Mouse (Mus musculus): ENCODE measurements around the gene Chst11. TPM values are rescaled to one million over a fixed set of nuclear protein-coding genes. Genes with fewer than 3 reads are reported as not detected.

Gene Chst11
- total and polyA plus RNA-seq, 3 experiments: 3.1 to 10.6 TPM; not detected in 1

DNA sequence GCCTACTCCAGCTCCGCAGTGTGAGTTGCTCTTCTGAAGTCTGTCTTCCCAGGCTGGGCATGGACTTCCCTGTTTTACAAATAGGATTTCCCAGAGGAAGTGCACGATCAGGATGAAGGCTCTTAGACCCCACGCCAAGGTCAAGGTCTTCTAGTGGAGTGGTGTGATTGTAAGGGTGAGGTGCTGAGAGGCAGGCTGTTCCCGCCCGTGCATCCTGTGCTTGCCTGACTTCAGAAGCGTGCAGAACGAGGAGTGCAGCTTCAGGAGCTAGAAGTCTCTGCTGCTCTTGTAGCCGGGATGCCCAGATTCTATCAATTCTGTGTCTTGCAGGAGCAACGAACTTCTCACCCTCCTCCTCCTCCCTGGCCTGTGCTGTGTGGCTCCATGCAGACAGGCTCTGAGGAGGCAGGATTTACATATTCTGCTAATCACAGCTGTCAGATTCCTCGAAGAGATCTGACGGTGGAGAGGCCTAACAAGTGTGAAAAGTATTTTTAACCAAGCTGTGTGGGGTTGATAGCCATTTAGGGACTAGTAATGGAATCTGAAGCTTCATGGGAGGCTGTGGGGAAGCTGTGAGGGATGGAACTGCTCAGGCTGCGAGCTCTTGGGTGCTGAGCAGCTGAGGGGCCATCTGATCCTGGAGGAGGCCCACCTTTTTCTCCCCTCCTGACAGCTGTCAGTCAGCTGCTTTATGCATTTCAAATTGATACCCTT, 74.9 kb downstream of the Chst11 start:
- DNase-seq (ENCODE audit: low read depth, low spot score): no peak
- Histone ChIP-seq H3K36me3 (ENCODE audit: control insufficient read depth in 1 of 2, insufficient read depth in 2 of 2, low read length in 2 of 2) (no peaks in the 10 kb centered on the region), H3K4me3 (ENCODE audit: control insufficient read depth in 1 of 2, insufficient read depth in 1 of 2, low read depth in 2 of 2, low read length in 2 of 2) (no peak overlapping the region), H3K4me1 (ENCODE audit: control insufficient read depth in 1 of 2, insufficient read depth in 2 of 2, low read length in 2 of 2) (0 out of 4 replicates have a peak, but pooled peaks cover 0 to 4% of the 10 kb centered on the region in 2 experiments), H3K27ac (ENCODE audit: control insufficient read depth, low read depth, low read length) (no peak overlapping the region), H3K9me3 (replicated peaks; ENCODE audit: insufficient read depth, low read length) (no peaks in the 10 kb centered on the region), H3K27me3 (ENCODE audit: control insufficient read depth in 1 of 2, insufficient read depth in 2 of 2, low read length in 2 of 2) (no peaks in the 10 kb centered on the region), H3K9ac (ENCODE audit: control insufficient read depth, low read depth, low read length, poor library complexity, severe bottlenecking) (no peak overlapping the region), H3K79me2 (ENCODE audit: control insufficient read depth, insufficient read depth, low read length, poor library complexity) (no peaks in the 10 kb centered on the region)
- TF ChIP-seq CTCF (IDR thresholded peaks at IDR 0.05 in 2 of 3, conservative IDR thresholded peaks at IDR 0.05 in 1 of 3; ENCODE audit: control insufficient read depth in 1 of 3, insufficient read depth in 1 of 3, low read depth in 2 of 3, low read length in 3 of 3, poor library complexity in 1 of 3, severe bottlenecking in 1 of 3): no peak
- TF ChIP-seq SMC3 (IDR thresholded peaks at IDR 0.05; ENCODE audit: low read depth, low read length): no peak
- TF ChIP-seq MAZ (IDR thresholded peaks at IDR 0.05; ENCODE audit: low read depth, low read length): no peak
- TF ChIP-seq POLR2AphosphoS2 (IDR thresholded peaks at IDR 0.05; ENCODE audit: low read length): no peak
- TF ChIP-seq RCOR1 (IDR thresholded peaks at IDR 0.05; ENCODE audit: low read depth, low read length): no peak

DNA sequence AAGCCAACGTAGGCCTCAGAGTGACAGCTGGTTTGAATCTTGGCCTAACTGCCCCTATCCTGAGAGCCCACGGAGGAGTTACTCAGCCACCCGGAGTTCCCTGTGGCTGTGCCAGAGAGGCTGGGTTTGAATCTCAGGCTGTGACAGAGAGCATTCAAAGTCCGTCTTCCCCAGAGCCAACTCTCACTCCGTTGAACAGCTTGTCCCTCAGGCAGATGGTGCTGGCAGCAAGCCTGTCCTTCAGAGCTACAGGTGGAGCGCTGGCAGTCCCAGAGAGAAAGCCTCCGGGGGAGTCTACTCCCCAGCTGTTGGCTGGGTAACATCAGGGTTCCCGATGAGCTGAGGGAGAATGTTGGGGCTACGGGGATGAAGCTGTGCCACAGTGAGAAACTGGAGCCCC, 77.0 kb downstream of the Chst11 start:
- H3K79me2 ChIP-seq (ENCODE audit: control insufficient read depth, insufficient read depth, low read length, poor library complexity): no peaks in the 10 kb centered on the region
- H3K4me3 ChIP-seq (ENCODE audit: control insufficient read depth in 1 of 2, insufficient read depth in 1 of 2, low read depth in 2 of 2, low read length in 2 of 2): no peak overlapping the region
- no peaks in the 10 kb centered on the region for H3K36me3 ChIP-seq (ENCODE audit: control insufficient read depth in 1 of 2, insufficient read depth in 2 of 2, low read length in 2 of 2)
- TF ChIP-seq TCF12 (IDR thresholded peaks at IDR 0.05; ENCODE audit: low read depth, low read length) (no peak), MAZ (IDR thresholded peaks at IDR 0.05; ENCODE audit: low read depth, low read length) (no peak), SMC3 (IDR thresholded peaks at IDR 0.05; ENCODE audit: low read depth, low read length) (no peak), KAT2A (conservative IDR thresholded peaks at IDR 0.05; ENCODE audit: low read depth, low read length) (no peak), EP300 (IDR thresholded peaks at IDR 0.05; ENCODE audit: low read depth in 1 of 2, low read length in 2 of 2) (no peak), POLR2AphosphoS5 (IDR thresholded peaks at IDR 0.05; ENCODE audit: borderline replicate concordance, low read depth, low read length) (no peak), RAD21 (IDR thresholded peaks at IDR 0.05; ENCODE audit: low read depth, low read length) (no peak), MXI1 (IDR thresholded peaks at IDR 0.05; ENCODE audit: low read depth, low read length) (no peak), HCFC1 (IDR thresholded peaks at IDR 0.05; ENCODE audit: low read depth, low read length) (no peak), MAFK (IDR thresholded peaks at IDR 0.05; ENCODE audit: borderline replicate concordance, low read depth, low read length) (no peak), RCOR1 (IDR thresholded peaks at IDR 0.05; ENCODE audit: low read depth, low read length) (no peak), MAX (IDR thresholded peaks at IDR 0.05; ENCODE audit: low read length) (no peak), MEF2A (IDR thresholded peaks at IDR 0.05; ENCODE audit: extremely low read depth, insufficient replicate concordance, low read depth, low read length, poor library complexity, severe bottlenecking) (no peak), MYC (IDR thresholded peaks at IDR 0.05; ENCODE audit: low read depth, low read length) (no peak), TBP (IDR thresholded peaks at IDR 0.05; ENCODE audit: low read depth, low read length) (no peak), ZC3H11A (IDR thresholded peaks at IDR 0.05; ENCODE audit: low read depth, low read length) (no peak), CHD2 (IDR thresholded peaks at IDR 0.05; ENCODE audit: low read length) (no peak), POLR2AphosphoS2 (IDR thresholded peaks at IDR 0.05; ENCODE audit: low read length) (no peak), USF2 (IDR thresholded peaks at IDR 0.05; ENCODE audit: borderline replicate concordance in 1 of 2, insufficient read depth in 1 of 2, low read depth in 1 of 2, low read length in 2 of 2) (no peak), ZMIZ1 (IDR thresholded peaks at IDR 0.05; ENCODE audit: low read depth, low read length) (no peak)
- DNase-seq (ENCODE audit: low read depth, low spot score): no peak
- H3K9ac ChIP-seq (ENCODE audit: control insufficient read depth, low read depth, low read length, poor library complexity, severe bottlenecking): no peak overlapping the region
- 0 out of 4 replicates have a peak, but pooled peaks cover 0 to 4% of the 10 kb centered on the region in 2 experiments for H3K4me1 ChIP-seq (ENCODE audit: control insufficient read depth in 1 of 2, insufficient read depth in 2 of 2, low read length in 2 of 2)
- H3K27ac ChIP-seq (ENCODE audit: control insufficient read depth, low read depth, low read length): no peak overlapping the region
- no peaks in the 10 kb centered on the region for H3K9me3 ChIP-seq (replicated peaks; ENCODE audit: insufficient read depth, low read length)
- no peaks in the 10 kb centered on the region for H3K27me3 ChIP-seq (ENCODE audit: control insufficient read depth in 1 of 2, insufficient read depth in 2 of 2, low read length in 2 of 2)
